Mouse (Mus musculus): ENCODE data around the gene Ccdc13. TPM values are rescaled to one million over a fixed set of nuclear protein-coding genes. Genes with fewer than 3 reads are reported as not detected.

Ccdc13 gene
- polyA plus RNA-seq, 1 experiment = 0.34 TPM

DNA sequence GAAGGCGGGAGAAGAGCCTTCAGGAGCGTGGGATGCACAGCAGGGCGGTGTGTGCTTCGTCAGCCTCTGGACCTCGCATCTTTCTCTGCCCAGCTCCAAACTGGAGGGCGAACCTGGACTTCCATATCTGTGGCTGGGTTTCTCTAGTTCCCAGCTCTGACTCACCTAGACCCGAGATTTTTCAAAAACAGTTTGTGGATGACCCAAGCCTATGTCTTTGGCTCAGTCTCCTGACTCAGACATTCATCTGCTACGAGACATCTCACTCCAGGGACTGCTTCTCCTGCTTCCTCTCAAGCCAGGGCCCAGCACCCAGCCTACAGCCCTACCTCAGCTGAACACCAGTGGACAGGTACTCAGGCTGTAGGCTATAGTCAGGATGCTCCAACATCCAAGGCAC lies 54.0 kb downstream of the Ccdc13 start:
- no peak for DNase-seq
- Histone ChIP-seq H3K4me3 (ENCODE audit: control insufficient read depth, insufficient read depth, low read length) (no peak overlapping the region), H3K36me3 (ENCODE audit: control insufficient read depth, insufficient read depth, low read length) (no peaks in the 10 kb centered on the region), H3K27me3 (ENCODE audit: control insufficient read depth, insufficient read depth, low read length) (no peaks in the 10 kb centered on the region), H3K27ac (ENCODE audit: control insufficient read depth, insufficient read depth, low read length) (no peak overlapping the region), H3K4me1 (replicated peaks; ENCODE audit: control insufficient read depth, insufficient read depth, low read length) (no peaks in the 10 kb centered on the region)
- WGBS = 91% methylated on average over 8 of the region's 8 CpGs
- no peak for TF ChIP-seq CTCF (IDR thresholded peaks at IDR 0.05; ENCODE audit: borderline replicate concordance, control insufficient read depth, extremely low read depth, insufficient read depth, low read length, poor library complexity)
- TF ChIP-seq POLR2A (IDR thresholded peaks at IDR 0.05; ENCODE audit: control insufficient read depth, extremely low read depth, insufficient read depth, low read length, poor library complexity) = no peak

DNA sequence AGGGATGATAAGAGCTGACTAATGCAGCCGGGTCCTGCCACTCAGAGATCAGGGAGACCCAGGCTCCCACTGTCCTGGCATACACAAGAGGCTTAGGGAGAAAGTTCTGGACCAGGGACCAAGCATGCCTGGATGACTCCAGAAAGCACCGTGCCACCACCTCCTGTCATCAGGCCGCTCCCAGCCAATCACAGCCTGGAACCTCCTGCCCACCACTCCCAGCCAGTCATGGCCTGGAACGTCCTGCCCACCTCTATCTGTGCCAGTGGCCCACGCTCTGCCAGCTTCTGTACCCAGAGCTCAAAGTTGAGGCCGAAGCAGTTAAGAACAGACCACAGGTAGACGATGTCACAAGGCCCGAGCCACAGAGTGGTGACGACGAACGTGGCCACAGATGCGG lies 54.5 kb downstream of the Ccdc13 start:
- H3K27me3 ChIP-seq (ENCODE audit: control insufficient read depth, insufficient read depth, low read length) = no peaks in the 10 kb centered on the region
- H3K36me3 ChIP-seq (ENCODE audit: control insufficient read depth, insufficient read depth, low read length) = no peaks in the 10 kb centered on the region
- WGBS = 92% methylated on average over 12 of the region's 12 CpGs
- TF ChIP-seq CTCF (IDR thresholded peaks at IDR 0.05; ENCODE audit: borderline replicate concordance, control insufficient read depth, extremely low read depth, insufficient read depth, low read length, poor library complexity) (no peak), POLR2A (IDR thresholded peaks at IDR 0.05; ENCODE audit: control insufficient read depth, extremely low read depth, insufficient read depth, low read length, poor library complexity) (no peak)
- no peak for DNase-seq
- no peak overlapping the region for H3K4me3 ChIP-seq (ENCODE audit: control insufficient read depth, insufficient read depth, low read length)
- no peak overlapping the region for H3K27ac ChIP-seq (ENCODE audit: control insufficient read depth, insufficient read depth, low read length)
- no peaks in the 10 kb centered on the region for H3K4me1 ChIP-seq (replicated peaks; ENCODE audit: control insufficient read depth, insufficient read depth, low read length)

DNA sequence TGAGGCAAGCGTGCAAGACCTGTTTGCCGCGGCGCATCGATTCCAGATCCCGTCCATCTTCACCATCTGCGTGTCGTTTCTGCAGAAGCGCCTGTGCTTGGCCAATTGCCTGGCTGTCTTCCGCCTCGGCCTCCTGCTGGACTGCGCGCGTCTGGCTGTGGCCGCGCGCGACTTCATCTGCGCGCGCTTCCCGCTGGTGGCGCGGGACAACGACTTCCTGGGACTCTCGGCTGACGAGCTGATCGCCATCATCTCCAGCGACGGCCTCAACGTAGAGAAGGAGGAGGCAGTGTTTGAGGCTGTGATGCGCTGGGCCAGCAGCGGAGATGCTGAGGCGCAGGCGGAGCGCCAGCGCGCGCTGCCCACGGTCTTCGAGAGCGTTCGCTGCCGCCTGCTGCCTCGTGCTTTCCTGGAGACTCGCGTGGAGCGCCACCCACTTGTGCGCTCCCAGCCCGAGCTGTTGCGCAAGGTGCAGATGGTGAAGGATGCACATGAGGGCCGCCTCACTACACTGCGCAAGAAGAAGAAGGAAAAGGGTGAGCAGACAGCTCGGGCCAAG lies 61.1 kb downstream of the Ccdc13 start:
- no peaks in the 10 kb centered on the region for H3K36me3 ChIP-seq (ENCODE audit: control insufficient read depth, insufficient read depth, low read length)
- DNase-seq = no peak
- H3K27ac ChIP-seq (ENCODE audit: control insufficient read depth, insufficient read depth, low read length) = no peak overlapping the region
- H3K4me1 ChIP-seq (replicated peaks; ENCODE audit: control insufficient read depth, insufficient read depth, low read length) = peaks cover 8% of the 10 kb centered on the region; the same call in 1 of the 2 replicates
- no peaks in the 10 kb centered on the region; the same call in 1 of the 2 replicates for H3K27me3 ChIP-seq (ENCODE audit: control insufficient read depth, insufficient read depth, low read length)
- H3K4me3 ChIP-seq (ENCODE audit: control insufficient read depth, insufficient read depth, low read length) = no peak overlapping the region
- TF ChIP-seq POLR2A (IDR thresholded peaks at IDR 0.05; ENCODE audit: control insufficient read depth, extremely low read depth, insufficient read depth, low read length, poor library complexity) = no peak
- TF ChIP-seq CTCF (IDR thresholded peaks at IDR 0.05; ENCODE audit: borderline replicate concordance, control insufficient read depth, extremely low read depth, insufficient read depth, low read length, poor library complexity) = no peak
- WGBS = 14% methylated on average over 54 of the region's 54 CpGs

DNA sequence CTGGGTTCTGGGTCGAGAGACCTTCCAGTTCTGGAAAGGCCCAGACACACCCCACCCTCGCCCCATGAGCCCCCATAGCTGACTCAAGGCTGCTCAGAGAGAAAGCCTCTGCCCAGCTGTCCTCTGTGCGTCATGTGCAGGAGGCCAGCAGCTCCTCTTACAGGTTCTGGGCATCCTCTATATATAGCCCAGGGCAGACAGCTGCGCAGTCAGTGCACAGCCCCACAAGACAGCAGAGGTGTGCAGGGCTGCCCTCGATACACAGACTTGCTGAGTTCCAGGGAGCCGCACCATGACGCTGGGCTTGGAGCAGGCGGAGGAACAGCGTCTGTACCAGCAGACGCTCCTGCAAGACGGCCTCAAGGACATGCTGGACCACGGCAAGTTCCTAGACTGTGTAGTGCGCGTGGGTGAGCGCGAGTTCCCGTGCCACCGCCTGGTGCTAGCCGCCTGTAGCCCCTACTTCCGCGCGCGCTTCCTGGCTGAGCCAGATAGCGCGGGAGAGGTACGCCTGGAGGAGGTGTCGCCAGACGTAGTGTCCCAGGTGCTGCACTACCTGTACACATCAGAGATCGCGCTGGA lies 61.7 kb downstream of the Ccdc13 start, which contains the start of gene Klhl40:
Klhl40 (plus strand) TSS at position 124 of the 582 bp plus-strand sequence.
- Histone ChIP-seq H3K27ac (ENCODE audit: control insufficient read depth, insufficient read depth, low read length) (no peak within 1 kb of the TSS), H3K4me3 (ENCODE audit: control insufficient read depth, insufficient read depth, low read length) (no peak within 1 kb of the TSS), H3K27me3 (ENCODE audit: control insufficient read depth, insufficient read depth, low read length) (no peaks in the 10 kb centered on the region; the same call in 1 of the 2 replicates), H3K36me3 (ENCODE audit: control insufficient read depth, insufficient read depth, low read length) (no peaks in the 10 kb centered on the region), H3K4me1 (replicated peaks; ENCODE audit: control insufficient read depth, insufficient read depth, low read length) (peaks cover 8% of the 10 kb centered on the region; the same call in 1 of the 2 replicates)
- WGBS = 14% methylated on average over 30 of the region's 30 CpGs
- no peak for DNase-seq
- TF ChIP-seq POLR2A (IDR thresholded peaks at IDR 0.05; ENCODE audit: control insufficient read depth, extremely low read depth, insufficient read depth, low read length, poor library complexity) (no peak), CTCF (IDR thresholded peaks at IDR 0.05; ENCODE audit: borderline replicate concordance, control insufficient read depth, extremely low read depth, insufficient read depth, low read length, poor library complexity) (no peak)

DNA sequence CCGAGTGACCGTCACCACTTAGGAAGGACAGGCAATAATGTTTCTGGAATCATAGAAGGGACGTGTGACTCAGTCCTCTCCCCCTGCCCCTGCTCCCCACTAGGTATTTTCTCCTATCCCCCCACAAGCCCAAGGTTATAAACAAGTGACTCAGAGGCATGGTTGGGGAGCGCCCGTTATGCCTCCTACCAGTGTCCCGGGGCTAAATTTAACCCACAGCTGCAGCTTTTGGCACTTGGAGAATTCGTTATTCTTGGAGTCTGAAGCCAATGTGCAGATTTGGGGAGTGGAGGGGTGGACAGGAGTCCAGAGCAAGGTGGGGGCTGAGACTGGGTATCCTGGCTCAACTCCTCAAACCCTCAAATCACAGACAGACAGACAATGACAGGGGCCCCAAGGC lies 62.8 kb downstream of the Ccdc13 start:
- no peak overlapping the region for H3K4me3 ChIP-seq (ENCODE audit: control insufficient read depth, insufficient read depth, low read length)
- H3K27me3 ChIP-seq (ENCODE audit: control insufficient read depth, insufficient read depth, low read length) = no peaks in the 10 kb centered on the region; the same call in 1 of the 2 replicates
- peaks cover 8% of the 10 kb centered on the region; the same call in 1 of the 2 replicates for H3K4me1 ChIP-seq (replicated peaks; ENCODE audit: control insufficient read depth, insufficient read depth, low read length)
- TF ChIP-seq CTCF (IDR thresholded peaks at IDR 0.05; ENCODE audit: borderline replicate concordance, control insufficient read depth, extremely low read depth, insufficient read depth, low read length, poor library complexity) = no peak
- no peak for TF ChIP-seq POLR2A (IDR thresholded peaks at IDR 0.05; ENCODE audit: control insufficient read depth, extremely low read depth, insufficient read depth, low read length, poor library complexity)
- 84% methylated on average over 7 of the region's 7 CpGs for WGBS
- no peak for DNase-seq
- H3K36me3 ChIP-seq (ENCODE audit: control insufficient read depth, insufficient read depth, low read length) = no peaks in the 10 kb centered on the region
- no peak overlapping the region for H3K27ac ChIP-seq (ENCODE audit: control insufficient read depth, insufficient read depth, low read length)

DNA sequence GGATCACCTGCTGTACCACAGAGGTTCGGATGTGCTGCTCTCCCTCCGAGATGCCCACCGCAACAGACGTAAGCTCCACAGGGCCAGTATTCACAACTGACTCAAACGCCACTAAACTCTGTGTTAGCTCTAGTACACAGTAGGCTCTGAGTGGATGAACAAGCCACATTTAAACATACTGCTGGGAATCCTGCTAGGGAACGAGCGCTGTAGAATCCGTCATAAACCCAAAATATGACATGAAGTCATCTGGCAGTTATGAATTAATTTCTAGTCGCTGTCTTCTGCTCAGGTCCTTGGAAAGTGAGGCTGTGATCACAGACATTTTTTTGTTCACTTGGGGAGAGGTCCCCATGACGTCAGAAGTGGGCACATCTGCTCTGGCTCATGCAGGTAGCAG lies 63.3 kb downstream of the Ccdc13 start:
- peaks cover 8% of the 10 kb centered on the region; the same call in 1 of the 2 replicates for H3K4me1 ChIP-seq (replicated peaks; ENCODE audit: control insufficient read depth, insufficient read depth, low read length)
- 86% methylated on average over 10 of the region's 10 CpGs for WGBS
- no peak for TF ChIP-seq CTCF (IDR thresholded peaks at IDR 0.05; ENCODE audit: borderline replicate concordance, control insufficient read depth, extremely low read depth, insufficient read depth, low read length, poor library complexity)
- TF ChIP-seq POLR2A (IDR thresholded peaks at IDR 0.05; ENCODE audit: control insufficient read depth, extremely low read depth, insufficient read depth, low read length, poor library complexity) = no peak
- no peak overlapping the region for H3K4me3 ChIP-seq (ENCODE audit: control insufficient read depth, insufficient read depth, low read length)
- no peak for DNase-seq
- no peaks in the 10 kb centered on the region for H3K36me3 ChIP-seq (ENCODE audit: control insufficient read depth, insufficient read depth, low read length)
- H3K27ac ChIP-seq (ENCODE audit: control insufficient read depth, insufficient read depth, low read length) = no peak overlapping the region
- H3K27me3 ChIP-seq (ENCODE audit: control insufficient read depth, insufficient read depth, low read length) = no peaks in the 10 kb centered on the region; the same call in 1 of the 2 replicates

All from thymus, adult 2 months (tissue).